Mouse (Mus musculus) testis, adult 2 months (tissue): Measurements from ENCODE around the gene She.

Source experiments
- CTCF ChIP-seq: fragments of 200-500 bp; IDR thresholded peaks from 2 replicates; pipeline ENCODE4 v1.5.1; 2012; ENCODE audit warnings: low read depth, mild to moderate bottlenecking, inconsistent platforms, low read length, moderate library complexity; ENCODE audit not compliant: control insufficient read depth, insufficient read depth, insufficient replicate concordance
- POLR2A ChIP-seq: fragments of 200-500 bp; IDR thresholded peaks from 2 replicates; pipeline ENCODE4 v1.6.1; 2012; ENCODE audit warnings: low read depth, mild to moderate bottlenecking, inconsistent platforms, low read length, moderate library complexity; ENCODE audit not compliant: control insufficient read depth

DNA sequence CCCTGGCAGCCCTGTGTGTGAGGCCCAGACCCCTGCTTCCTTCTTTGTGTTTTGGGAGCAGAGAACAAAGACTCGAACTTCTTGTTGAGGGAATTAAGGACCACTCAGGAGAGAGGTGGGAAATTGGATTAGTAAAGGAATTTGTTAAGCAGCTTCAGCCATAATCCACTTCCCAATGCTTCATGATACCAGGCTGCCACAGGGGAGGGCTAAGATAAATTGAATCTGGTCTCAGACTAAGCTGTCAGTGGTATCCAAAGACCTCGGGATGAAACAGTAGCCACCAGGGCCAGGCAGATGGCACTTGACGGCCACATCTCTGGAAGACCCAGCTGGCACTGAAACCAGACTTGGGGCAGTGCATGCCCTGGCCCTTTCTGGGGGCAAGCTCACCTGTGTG is 47.3 kb downstream of the She start:
- no peak for TF ChIP-seq POLR2A
- TF ChIP-seq CTCF: no peak
